Mouse (Mus musculus) spleen, adult 10 weeks (tissue): ENCODE measurements around the gene Tnrc6b. TPM values are rescaled to one million over a fixed set of nuclear protein-coding genes. Genes with fewer than 3 reads are reported as not detected.

Source experiments
- polyA plus RNA-seq: library from polyadenylated mRNA; stranded (reverse); fragments of 350-450 nt; fragmentation: Illumina TruSeq; extraction: RNeasy Lipid Tissue Mini Kit (QIAGEN cat#74804); gene quantifications from one replicate; pipeline ENCODE4 v1.2.3, GENCODE M21; 2015; ENCODE audit warnings: low replicate concordance; ENCODE audit not compliant: insufficient read depth

The Tnrc6b gene
- 47.6 TPM for polyA plus RNA-seq

GRCm38 (mm10) chr15:80710608-80711363 is at the start of gene Tnrc6b:
Tnrc6b (plus strand) TSS chr15:80711313.

GRCm38 (mm10) chr15:80671295-80672252 is 39.5 kb upstream of the Tnrc6b start, which contains the start of gene Fam83f:
Fam83f (plus strand) TSS chr15:80671847.

GRCm38 (mm10) chr15:80948145-80949135 is 237.3 kb downstream of the Tnrc6b start, which contains the start of gene Adsl:
Adsl (plus strand) TSS chr15:80948490.

GRCm38 (mm10) chr15:80977620-80978334 is 266.7 kb downstream of the Tnrc6b start, which contains the start of gene Sgsm3:
Sgsm3 (plus strand) TSS chr15:80977765.

Other genes starting within 250 kb of the Tnrc6b start
- 0.21 TPM for gene Enthd1, start 146.2 kb upstream of the Tnrc6b start, polyA plus RNA-seq
- gene Grap2, start 138.7 kb upstream of the Tnrc6b start, polyA plus RNA-seq: 109 TPM
- gene Fam83f, start 39.5 kb upstream of the Tnrc6b start, polyA plus RNA-seq: 0.93 TPM
- 28.1 TPM for gene Adsl, start 237.2 kb downstream of the Tnrc6b start, polyA plus RNA-seq